Mouse (Mus musculus) megakaryocyte, adult 5-6 weeks (primary cell): ENCODE results near the gene Pgm2l1. TPM values are rescaled to one million over a fixed set of nuclear protein-coding genes. Genes with fewer than 3 reads are reported as not detected.
A peak's percentile ranks its signal among the peaks of the same experiment; 100 is the strongest.

Experiments
- ATAC-seq: 2 replicates; pipeline ENCODE4 v1.8.0; 2016; ENCODE audit warnings: mild to moderate bottlenecking, inconsistent platforms; ENCODE audit not compliant: poor library complexity, severe bottlenecking
- total RNA-seq, 2 experiments: library from RNA; stranded (forward) in 1 of 2; stranded (reverse) in 1 of 2; fragments of 153-499, 151-499 nt in 1 of 2; fragments of 221-1000, 200-1000 nt in 1 of 2; gene quantifications; 2 replicates each; pipeline versions ENCODE4 v1.2.3 to v1.2.4; 2015 to 2017

The Pgm2l1 gene
- total RNA-seq (2015) (9.8 and 11.9 TPM in 2 replicates), total RNA-seq (2017) (7.7 and 9.6 TPM in 2 replicates)

DNA sequence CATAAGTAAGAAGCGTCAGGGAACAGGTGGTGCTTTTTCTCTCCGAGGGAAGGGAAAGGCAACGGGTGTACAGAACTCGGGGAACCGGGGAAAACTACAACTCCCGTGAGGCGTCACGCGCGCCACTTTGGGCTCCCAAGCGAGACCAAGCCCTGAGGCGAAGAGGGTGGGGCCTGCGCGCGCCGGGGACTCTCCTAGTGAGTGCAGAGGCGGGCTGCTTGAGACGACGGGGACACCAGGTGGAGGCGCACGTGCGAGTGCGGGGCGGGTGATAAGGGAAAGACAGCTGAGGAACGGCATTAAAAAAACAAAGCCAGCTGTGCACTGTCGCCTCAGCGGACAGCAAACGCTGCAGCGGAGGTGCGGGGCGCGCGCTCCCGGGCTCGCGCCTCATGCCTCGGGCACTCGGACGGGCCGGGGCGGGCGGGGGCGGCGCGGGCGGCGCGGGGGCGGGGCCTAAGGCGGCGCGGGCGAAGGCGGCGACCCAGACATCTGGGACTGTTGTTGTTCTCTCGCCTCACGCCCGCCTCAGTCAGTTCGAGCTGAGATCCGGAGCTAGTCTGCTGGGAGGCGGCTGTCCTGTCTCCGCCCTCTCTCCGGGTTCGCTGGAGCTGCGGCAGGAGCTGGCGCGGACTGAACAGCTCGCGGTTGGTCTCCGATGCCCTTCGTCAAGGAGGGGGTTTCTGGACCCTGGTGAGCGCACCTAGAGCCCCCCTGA, at the start of gene Pgm2l1:
Gene Pgm2l1, plus strand, starts transcription at position 237 of the 718 bp plus-strand sequence.
- peak; percentile 95 for ATAC-seq

DNA sequence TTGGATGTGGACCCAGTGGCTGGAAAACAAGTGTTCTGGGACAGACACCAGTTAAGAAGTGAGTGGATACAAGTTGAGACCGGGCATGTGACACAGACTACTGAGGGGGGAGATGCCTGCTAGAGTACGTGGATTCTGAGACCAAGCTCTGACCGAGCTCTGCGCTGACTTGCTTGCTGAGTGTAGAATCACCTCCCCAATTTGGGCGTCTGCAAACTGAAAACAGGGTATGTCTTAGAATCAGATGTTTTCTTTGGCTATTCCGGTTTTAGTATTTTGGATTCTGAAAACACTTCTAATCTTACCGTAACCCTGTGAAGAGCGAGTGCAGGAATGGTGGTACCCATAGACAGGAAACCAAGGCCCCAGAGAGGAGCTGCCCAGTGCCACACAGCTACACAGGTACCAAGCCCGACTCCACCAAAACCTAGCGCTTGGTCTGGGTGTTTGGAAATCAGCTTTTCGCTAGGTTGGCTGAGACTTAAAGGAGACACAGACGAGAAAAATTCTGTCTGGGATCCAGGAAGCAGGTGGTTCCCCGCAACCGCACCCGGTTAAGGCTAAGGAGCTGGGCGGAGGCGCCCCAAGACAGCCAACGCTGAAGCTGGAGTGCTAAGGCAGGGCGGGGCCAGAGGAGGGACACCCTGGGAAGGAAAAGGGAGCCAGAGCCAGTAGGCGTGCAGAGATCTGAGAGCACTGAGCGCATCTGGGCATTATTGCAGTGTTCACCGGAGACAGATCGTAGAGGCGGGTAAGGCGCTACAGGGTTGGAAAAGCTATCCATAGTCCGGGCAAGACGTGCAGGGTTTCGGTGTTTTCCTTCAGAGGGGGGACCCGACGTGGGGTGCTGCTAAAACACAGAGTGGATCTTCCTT, 48.9 kb upstream of the Pgm2l1 start:
- peak; percentile 76 for ATAC-seq

DNA sequence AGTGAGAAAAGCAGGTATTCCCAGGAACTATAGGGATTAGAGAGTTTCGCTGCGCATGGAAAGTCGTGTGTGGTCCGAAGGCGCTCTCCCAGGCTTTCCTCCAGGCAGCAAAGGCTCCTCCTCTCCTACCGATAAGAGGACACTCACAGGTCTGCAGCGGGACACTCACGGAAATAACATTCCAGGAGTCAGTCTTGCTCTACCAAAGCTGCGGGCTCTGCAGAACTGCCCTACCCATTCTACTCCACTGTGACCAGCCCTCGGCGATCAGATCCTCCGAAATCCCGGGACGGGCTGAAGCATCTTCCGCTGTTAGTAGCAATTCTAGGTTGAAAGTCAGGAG, 48.3 kb upstream of the Pgm2l1 start:
- ATAC-seq = no peak

- ATAC-seq = no peak
Measured at GRCm38 (mm10) chr7:100179394-100179793, 47.8 kb upstream of the Pgm2l1 start.

DNA sequence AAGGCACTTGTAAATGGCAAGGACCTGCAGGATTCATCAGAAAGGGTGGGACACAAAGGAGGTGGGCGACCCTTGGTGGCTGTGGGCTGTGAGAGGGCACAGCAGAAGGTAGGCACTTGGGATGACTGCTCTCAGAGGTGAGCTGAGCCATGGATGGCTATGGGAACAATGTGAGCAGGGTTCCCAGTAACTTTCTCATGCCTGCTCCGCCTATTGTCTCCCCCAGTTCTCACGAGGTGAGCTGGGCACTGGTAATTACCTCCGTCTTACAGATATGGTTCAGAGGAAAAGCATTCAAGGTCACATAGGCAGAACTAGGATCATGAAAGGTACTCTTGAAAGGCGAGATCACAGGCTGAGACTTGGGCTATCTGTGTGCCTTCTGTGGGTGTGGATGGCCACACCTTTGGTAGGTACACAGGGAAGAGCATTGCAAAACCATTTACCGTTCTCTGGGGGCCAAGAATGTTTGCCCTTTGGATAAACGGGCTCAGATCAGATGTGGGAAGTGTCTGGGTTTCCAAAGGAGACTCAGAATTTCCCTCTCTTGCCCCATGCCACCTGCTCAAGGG, 47.3 kb upstream of the Pgm2l1 start:
- no peak for ATAC-seq

DNA sequence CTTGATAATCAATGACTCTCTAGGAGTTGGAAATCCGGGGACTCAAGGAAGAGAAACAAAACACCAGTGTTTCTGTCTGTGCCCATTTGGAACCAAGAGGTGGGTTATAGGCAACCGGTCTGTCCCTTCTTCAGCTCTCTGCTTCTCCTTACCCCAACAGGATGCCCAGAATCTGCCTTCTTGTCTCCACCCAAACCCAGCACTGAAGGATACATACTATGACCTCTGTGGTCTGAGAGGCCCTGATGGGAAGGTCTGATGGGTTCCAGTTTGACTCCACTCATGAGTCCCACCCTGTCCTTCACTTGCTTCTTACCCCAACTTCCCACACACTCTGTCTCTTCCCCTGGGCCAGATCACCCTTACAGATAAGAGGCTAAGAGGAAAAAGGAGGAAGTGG, 46.0 kb upstream of the Pgm2l1 start:
- no peak for ATAC-seq

- no peak for ATAC-seq
Measured at GRCm38 (mm10) chr7:100181614-100182013, 45.6 kb upstream of the Pgm2l1 start.

- ATAC-seq = peak; percentile 65
Measured at GRCm38 (mm10) chr7:100182388-100182787, 44.8 kb upstream of the Pgm2l1 start.

GRCm38 (mm10) chr7:100187601-100188000, 39.6 kb upstream of the Pgm2l1 start:
- ATAC-seq = peak; percentile 65

DNA sequence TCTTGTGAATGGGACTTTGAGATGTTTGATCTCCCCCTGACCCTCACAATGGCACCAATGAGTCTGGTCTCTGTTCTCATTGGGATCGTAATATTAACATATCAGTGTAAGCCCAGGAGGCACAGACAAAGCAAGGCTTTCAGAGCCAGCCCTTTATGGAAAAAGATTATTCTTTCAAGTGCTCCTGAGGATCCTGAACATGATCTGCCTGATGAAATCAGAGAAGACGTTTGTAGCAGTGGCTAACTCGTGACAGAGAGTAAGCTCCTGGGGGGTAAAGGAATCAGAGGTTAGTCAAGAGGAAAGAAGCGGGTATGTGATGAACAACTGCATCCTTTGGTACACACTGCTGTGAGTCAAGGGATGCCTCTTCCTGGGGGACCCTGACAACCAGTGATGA, 37.0 kb upstream of the Pgm2l1 start:
- no peak for ATAC-seq

DNA sequence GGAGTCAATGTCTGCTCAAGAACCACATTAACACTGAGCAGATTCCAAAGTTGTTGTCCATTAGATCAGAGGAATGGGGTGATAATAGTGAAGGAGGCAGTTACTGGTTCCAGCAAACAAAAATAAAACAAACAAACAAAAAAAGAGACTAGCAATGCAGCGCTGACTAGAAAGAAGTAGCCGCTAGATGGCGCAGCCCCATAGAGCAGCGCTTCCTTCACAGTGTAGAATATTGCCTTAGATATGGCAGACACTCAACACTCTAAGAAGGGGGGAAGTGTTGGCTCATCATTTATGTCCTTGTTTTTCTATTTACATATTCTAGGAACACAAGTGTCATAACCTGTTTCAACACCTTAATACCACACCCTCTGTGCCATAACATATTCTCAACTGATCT, 36.4 kb upstream of the Pgm2l1 start:
- ATAC-seq = peak; percentile 89

- ATAC-seq = no peak
Measured at GRCm38 (mm10) chr7:100201191-100201590, 26.0 kb upstream of the Pgm2l1 start.

DNA sequence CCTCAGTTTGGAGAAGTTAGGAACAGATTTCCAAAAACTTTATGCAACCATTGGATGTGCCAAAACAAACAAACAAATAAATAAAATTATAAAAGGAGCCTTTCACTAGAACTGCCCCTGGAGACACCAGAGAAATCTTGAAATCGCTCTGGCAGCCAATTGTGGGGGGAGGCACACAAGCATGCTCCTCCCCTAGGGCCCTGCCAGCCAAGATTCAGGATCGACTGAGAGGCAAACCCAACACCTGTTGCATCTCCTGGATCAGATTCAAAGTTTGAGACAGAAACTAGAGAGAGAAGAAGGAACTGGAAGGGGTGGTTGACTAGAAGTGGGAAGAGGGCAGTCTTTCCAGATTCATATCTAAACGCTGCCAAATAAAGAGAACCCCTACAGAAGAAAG, 23.6 kb upstream of the Pgm2l1 start:
- ATAC-seq = no peak

DNA sequence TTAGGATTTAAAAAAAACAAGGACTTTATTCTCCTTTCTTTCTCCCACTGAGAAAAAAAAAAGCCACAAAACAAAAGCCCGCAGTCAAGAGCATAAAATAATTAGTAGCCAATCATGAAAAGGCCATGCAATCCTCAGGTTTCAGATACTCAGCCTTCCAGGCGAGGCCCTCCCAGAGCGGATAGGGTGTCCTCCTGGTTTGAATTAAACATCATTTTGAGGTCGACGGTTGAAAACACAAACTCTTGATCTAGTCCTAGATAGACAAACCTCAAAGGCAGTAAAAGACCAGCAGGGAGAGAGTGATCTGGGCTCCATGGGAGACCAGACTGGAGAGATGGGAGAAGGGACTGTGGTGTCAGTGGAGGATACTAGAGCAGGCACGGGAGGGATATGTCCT, 22.3 kb upstream of the Pgm2l1 start:
- ATAC-seq = no peak

- no peak for ATAC-seq
Measured at GRCm38 (mm10) chr7:100206144-100206543, 21.1 kb upstream of the Pgm2l1 start.

GRCm38 (mm10) chr7:100207886-100208285, 19.3 kb upstream of the Pgm2l1 start:
- peak; percentile 67 for ATAC-seq

DNA sequence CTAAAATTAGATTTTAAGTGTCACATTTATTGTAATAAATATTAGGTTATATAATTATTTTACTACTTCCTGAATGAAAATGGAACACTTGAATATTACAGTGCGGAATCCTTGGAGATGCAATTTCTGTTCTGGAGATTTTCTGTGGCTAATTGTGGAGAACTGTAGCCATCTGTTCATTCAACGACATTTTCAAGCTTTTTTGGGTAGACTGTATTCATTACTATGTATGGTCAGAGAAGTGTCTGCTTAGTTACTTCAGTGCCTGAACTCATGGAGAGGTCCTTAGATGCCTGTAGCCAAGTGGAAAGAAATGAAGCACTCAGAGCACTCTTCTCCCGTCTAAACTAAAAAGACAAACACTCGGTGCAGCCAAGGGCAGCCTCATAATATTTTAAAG, 12.9 kb upstream of the Pgm2l1 start:
- no peak for ATAC-seq

DNA sequence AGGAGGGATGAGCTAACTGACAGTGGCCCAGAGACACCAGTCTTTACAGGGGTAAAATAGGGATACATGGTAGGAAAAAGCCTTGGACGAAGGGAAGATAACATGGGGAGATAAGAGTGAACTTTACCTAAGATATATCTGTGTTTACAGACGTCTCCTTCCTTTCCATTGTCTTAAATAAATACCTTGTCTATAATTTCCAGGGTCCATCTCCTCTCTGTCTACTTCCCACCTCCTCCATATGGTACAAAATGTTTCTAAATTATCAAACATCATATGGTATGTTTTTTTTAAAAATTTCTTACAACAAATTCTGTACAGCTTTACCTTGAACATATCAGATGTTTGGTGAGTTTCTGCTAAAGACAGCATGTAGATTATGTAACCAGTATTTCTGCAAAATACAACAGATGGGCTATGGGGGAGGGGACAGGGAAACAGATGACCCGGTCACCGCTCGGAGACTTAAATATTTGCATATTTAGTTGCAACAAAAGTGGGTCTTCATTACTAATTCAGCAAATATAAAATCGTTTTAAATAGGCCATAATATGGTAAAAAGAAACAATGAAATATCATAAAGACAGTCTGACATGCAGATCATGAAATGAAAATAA, 12.0 kb upstream of the Pgm2l1 start:
- ATAC-seq = no peak

DNA sequence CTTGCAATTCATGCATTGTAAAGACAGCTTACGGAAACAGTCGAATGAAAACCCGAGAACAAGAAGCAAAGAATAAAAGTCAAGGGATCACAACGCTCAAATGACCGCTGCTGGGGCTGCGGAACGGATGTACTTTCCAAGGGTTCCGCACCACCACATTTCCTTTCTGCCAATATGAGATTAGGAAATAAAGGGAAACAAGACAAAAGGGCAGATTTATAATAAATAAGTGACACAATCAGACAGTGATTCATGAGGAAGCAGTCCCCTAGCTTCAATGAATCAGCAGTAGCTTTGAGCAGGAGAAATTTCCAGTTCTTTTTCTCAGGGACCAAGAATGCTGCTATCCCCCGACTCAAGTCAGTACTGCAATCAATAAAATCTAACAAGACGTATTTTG, 11.2 kb upstream of the Pgm2l1 start:
- peak; percentile 64 for ATAC-seq

DNA sequence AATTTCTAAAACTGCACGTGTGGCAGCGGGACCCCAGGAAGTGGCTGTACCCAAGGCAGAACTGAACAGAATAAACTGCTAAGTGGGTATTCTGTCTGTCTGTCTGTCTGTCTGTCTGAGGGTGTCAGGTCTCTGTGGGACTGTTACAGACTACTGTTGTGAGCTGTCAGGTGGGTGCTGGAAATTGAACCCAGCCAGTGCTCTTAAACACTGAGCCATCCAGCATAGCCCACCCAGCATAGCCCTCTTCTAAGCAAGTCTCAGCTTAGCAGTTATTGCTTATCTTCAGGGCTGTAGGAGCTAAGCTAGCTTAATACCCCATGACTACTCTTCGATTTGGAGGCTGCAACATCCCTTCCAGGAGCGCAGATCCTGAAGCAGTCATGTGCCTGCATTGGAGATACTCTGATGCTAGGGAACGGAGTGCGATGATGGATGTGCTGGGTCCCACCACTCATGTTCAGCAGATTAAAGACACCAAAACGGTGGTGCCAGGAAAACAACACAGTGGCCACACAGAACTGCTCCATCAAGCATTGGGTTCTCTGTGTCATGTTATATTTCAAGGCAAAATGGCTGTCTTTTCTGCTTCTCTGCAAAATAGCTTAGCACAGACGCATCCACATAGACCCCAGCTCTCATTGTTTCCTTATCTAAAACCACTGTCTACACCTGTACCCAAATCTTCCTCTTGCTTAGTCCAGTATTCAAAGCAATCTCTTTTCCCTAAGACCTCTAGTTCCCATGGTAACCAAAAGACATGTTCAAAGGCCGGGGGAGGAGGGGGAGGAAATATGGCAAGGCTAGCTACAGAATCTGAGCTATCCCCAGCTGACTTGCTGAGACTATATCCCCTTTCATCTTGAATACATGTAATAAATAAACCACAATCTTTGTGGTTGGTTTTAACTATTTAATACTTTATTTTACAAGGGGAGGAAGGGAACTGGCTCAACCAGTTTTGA, 10.3 kb upstream of the Pgm2l1 start:
- no peak for ATAC-seq
